Mouse (Mus musculus) ES-E14 (cell line): Measurements from ENCODE around the gene Tnik. TPM values are rescaled to one million over a fixed set of nuclear protein-coding genes. Genes with fewer than 3 reads are reported as not detected.

Source experiments
- DNase-seq: peaks from one replicate; pipeline ENCODE4 v3.0.0-alpha.2; 2013; ENCODE audit warnings: low read depth, low spot score
- H3K27ac ChIP-seq: 2 replicates; pipeline ENCODE4 v1.5.1; 2012; ENCODE audit warnings: low read depth, mild to moderate bottlenecking, low read length, moderate library complexity, mixed read lengths; ENCODE audit not compliant: poor library complexity, insufficient read depth, severe bottlenecking
- H3K36me3 ChIP-seq: 2 replicates; pipeline ENCODE4 v1.6.1; 2012; ENCODE audit warnings: mild to moderate bottlenecking, low read length, moderate library complexity, mixed read lengths; ENCODE audit not compliant: control insufficient read depth, poor library complexity, insufficient read depth, severe bottlenecking
- H3K4me1 ChIP-seq, 2 experiments: fragments of 150-350 bp in 1 of 2; sonication (generic) in 1 of 2; 2 replicates each; pipeline ENCODE4 v1.6.1; 2012; ENCODE audit warnings: low read length in 2 of 2, mild to moderate bottlenecking in 1 of 2, mixed read lengths in 1 of 2; ENCODE audit not compliant: control insufficient read depth in 2 of 2, insufficient read depth in 2 of 2, poor library complexity in 1 of 2
- H3K4me3 ChIP-seq, 2 experiments: fragments of 150-350 bp in 1 of 2; sonication (generic) in 1 of 2; 2 replicates each; pipeline ENCODE4 v1.5.1; 2012; ENCODE audit warnings: low read length in 2 of 2, low read depth in 1 of 2, mild to moderate bottlenecking in 1 of 2, mixed read lengths in 1 of 2; ENCODE audit not compliant: insufficient read depth in 1 of 2, poor library complexity in 1 of 2, severe bottlenecking in 1 of 2
- H3K9ac ChIP-seq: 2 replicates; pipeline ENCODE4 v1.6.1; 2012; ENCODE audit warnings: low read depth, mild to moderate bottlenecking, low read length, mixed read lengths; ENCODE audit not compliant: poor library complexity, insufficient read depth, severe bottlenecking
- H3K9me3 ChIP-seq: fragments of 150-350 bp; sonication (generic); 2 replicates; pipeline ENCODE4 v1.6.1; 2012; ENCODE audit warnings: low read depth, mild to moderate bottlenecking, low read length; ENCODE audit not compliant: control insufficient read depth, insufficient read depth
- CHD2 ChIP-seq: IDR thresholded peaks from 2 replicates; pipeline ENCODE4 v1.6.1; 2014; ENCODE audit warnings: mild to moderate bottlenecking, low read depth, low read length, inconsistent platforms
- HCFC1 ChIP-seq: IDR thresholded peaks from 2 replicates; pipeline ENCODE4 v1.6.1; 2012; ENCODE audit warnings: low read length, inconsistent platforms, borderline replicate concordance; ENCODE audit not compliant: insufficient read depth
- MAFK ChIP-seq: IDR thresholded peaks from 2 replicates; pipeline ENCODE4 v1.6.1; 2014; ENCODE audit warnings: mild to moderate bottlenecking, low read depth, low read length, inconsistent platforms; ENCODE audit not compliant: insufficient read depth
- ZC3H11A ChIP-seq: IDR thresholded peaks from 2 replicates; pipeline ENCODE4 v1.6.1; 2012; ENCODE audit warnings: low read depth, mild to moderate bottlenecking, inconsistent platforms, low read length, borderline replicate concordance
- ZNF384 ChIP-seq: IDR thresholded peaks from 2 replicates; pipeline ENCODE4 v1.6.1; 2012; ENCODE audit warnings: low read depth, low read length, inconsistent platforms
- in situ Hi-C, 2 experiments: fragments of 600-800 bp; cut with MboI; formaldehyde crosslinking; loops; one replicate each; pipeline ENCODE4 v1.15.1; 2025; ENCODE audit warnings: low sequenced_read_pairs in 2 of 2, inconsistent platforms in 1 of 2; ENCODE audit not compliant: unreplicated experiment in 2 of 2
- total RNA-seq: library from RNA; depleted of rRNA; stranded (reverse); fragments of 300-350 nt; gene quantifications from 2 replicates; pipeline ENCODE4 v1.2.3, GENCODE M21; 2012

Tnik gene
- total RNA-seq, 1 experiment = 2.6 TPM

DNA sequence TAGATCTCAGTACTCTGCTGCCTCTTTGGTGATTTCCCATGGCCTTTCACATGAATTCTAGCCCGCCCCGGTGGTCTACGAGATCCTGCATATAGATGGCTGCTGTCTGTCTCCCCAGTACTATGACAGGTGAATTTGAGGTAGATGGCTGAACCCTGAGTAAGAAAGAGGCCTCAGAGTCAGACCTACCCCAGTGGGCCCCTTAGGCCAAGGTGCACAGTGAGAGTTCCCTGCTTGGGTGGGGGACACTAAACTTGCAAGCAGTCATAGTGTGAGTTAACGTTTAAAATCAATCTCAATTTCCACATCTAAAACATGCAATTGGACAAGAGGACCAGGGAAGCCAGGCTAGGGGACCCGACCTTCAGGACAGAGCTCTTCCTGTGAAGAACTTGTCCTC, 431.8 kb downstream of the Tnik start:
- no peak for TF ChIP-seq ZNF384
- no peak for TF ChIP-seq CHD2
- no peak for TF ChIP-seq ZC3H11A
- no peak for TF ChIP-seq HCFC1
- no peak for TF ChIP-seq MAFK
- no peak overlapping the region for H3K4me3 ChIP-seq
- no peak overlapping the region for H3K27ac ChIP-seq
- no peaks in the 10 kb centered on the region for H3K36me3 ChIP-seq
- no peaks in the 10 kb centered on the region for H3K9me3 ChIP-seq
- no peaks in the 10 kb centered on the region for H3K4me1 ChIP-seq
- DNase-seq = no peak
- H3K9ac ChIP-seq = no peak overlapping the region
- in situ Hi-C loops = no loop called here

DNA sequence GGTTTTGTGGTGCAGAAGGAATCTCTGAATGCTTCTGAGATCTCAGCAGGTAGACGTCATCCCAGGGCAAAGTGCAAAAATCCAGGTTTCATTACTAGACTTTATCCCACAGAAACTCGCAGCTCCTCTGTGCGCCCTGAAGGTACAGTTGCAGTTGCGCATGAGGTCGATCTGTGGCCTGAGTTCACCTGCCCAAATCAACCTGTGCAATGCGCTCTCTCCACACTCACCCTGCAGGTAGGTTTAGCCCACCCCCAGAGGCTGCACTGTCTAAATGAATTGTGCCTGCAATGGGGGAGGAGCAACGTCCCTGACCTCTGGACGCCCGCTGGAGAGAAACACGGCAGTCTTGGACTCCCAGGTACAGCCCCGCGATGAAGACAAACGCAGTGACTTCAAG, 432.6 kb downstream of the Tnik start:
- TF ChIP-seq HCFC1 = no peak
- TF ChIP-seq CHD2 = no peak
- no peak for TF ChIP-seq ZC3H11A
- no peak for TF ChIP-seq ZNF384
- no peak for TF ChIP-seq MAFK
- peak; percentile 4 for DNase-seq
- H3K4me1 ChIP-seq = no peaks in the 10 kb centered on the region
- H3K4me3 ChIP-seq = 0 out of 4 replicates have a peak overlapping the region, but pooled peaks of 1 of the 2 experiments have one; percentile 20
- H3K27ac ChIP-seq = no peak overlapping the region
- in situ Hi-C loops = no loop called here
- H3K9ac ChIP-seq = no peak overlapping the region
- no peaks in the 10 kb centered on the region for H3K36me3 ChIP-seq
- no peaks in the 10 kb centered on the region for H3K9me3 ChIP-seq

DNA sequence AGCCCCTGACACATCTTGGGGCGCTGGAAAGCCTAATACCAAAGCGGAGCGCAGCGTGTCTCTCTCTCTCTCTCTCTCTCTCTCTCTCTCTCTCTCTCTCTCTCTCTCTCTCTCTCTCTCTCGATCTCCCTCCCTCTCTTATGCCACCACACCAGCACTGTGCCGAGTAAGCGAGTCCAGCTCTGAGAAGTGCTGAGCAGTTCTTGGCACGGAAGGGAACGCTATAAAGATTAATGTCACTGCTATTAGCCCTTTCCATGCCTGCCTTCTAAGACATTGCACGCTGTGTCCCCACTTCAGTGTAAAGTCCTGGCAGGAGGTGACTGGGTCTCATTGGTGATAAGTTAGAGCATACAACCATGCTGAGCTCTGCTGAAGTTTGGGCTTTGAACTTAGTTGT, 433.1 kb downstream of the Tnik start:
- DNase-seq = no peak
- H3K36me3 ChIP-seq = no peaks in the 10 kb centered on the region
- no peaks in the 10 kb centered on the region for H3K9me3 ChIP-seq
- H3K4me3 ChIP-seq = no peak overlapping the region
- in situ Hi-C loops = no loop called here
- TF ChIP-seq HCFC1 = no peak
- TF ChIP-seq CHD2 = no peak
- TF ChIP-seq MAFK = no peak
- TF ChIP-seq ZNF384 = no peak
- TF ChIP-seq ZC3H11A = no peak
- H3K9ac ChIP-seq = no peak overlapping the region
- H3K4me1 ChIP-seq = no peaks in the 10 kb centered on the region
- H3K27ac ChIP-seq = no peak overlapping the region

DNA sequence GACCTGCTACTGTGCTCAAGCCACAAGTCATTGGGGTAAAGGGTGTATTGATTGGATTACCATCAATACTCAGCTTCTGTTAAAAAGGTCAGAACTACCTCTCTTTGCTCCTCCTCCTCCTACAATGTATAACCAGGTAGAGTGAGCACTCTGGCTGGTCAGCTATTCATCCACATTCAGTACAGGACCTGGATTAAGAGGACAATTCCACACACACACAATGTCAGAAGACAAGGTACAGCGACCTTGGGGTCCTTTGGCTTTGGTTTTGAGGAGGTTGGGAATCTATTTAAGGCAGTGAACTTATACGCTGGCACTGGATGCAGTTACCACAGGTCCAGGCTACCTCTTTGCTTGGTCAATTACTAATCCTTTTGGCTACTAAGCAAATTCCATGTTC, 434.8 kb downstream of the Tnik start, which contains the start of gene Slc2a2:
Gene Slc2a2, plus strand, starts transcription at position 107 of the 400 bp plus-strand sequence.
- in situ Hi-C loops = no loop called here
- no peak for DNase-seq
- TF ChIP-seq ZNF384 (no peak), CHD2 (no peak), HCFC1 (no peak), MAFK (no peak), ZC3H11A (no peak)

DNA sequence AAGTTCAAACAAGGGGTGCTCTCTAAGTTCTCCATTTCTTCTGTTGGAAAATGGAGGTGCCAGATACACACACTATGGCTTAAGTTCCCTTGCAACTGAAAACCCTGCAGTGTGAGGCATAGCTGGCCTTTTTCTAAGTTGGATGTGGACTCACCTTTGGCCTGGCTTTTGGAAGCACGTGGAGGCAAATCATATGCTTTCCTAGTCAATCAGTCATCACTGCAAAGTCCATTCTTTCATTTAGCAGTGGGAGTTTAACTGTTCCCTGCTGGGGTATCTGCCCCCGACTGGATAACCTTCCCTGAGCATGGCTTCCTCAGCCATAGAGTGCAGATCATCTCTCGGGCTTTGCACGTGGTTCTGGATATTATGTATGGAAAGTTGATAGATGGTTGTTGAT, 436.6 kb downstream of the Tnik start:
- Histone ChIP-seq H3K9ac (no peak overlapping the region), H3K4me3 (no peak overlapping the region), H3K4me1 (no peaks in the 10 kb centered on the region), H3K9me3 (no peaks in the 10 kb centered on the region), H3K27ac (no peak overlapping the region), H3K36me3 (no peaks in the 10 kb centered on the region)
- no peak for DNase-seq
- no peak for TF ChIP-seq ZNF384
- TF ChIP-seq ZC3H11A = no peak
- no peak for TF ChIP-seq HCFC1
- TF ChIP-seq MAFK = no peak
- no peak for TF ChIP-seq CHD2
- in situ Hi-C loops = no loop called here

More for the DNA sequence above, 434.8 kb downstream of the Tnik start, which contains the start of gene Slc2a2:
- Histone ChIP-seq H3K4me3 (no peak within 1 kb of the TSS), H3K9ac (no peak within 1 kb of the TSS), H3K36me3 (no peaks in the 10 kb centered on the region), H3K27ac (no peak within 1 kb of the TSS), H3K9me3 (no peaks in the 10 kb centered on the region), H3K4me1 (no peaks in the 10 kb centered on the region)
